Mouse (Mus musculus) neural tube, embryonic 10.5 days (tissue): ENCODE results near the gene Them5.

ENCODE experiments used
- DNase-seq: peaks from one replicate; pipeline ENCODE4 v3.0.0-alpha.2; 2017; ENCODE audit warnings: low spot score; ENCODE audit errors: extremely low spot score

The Them5 gene

DNA sequence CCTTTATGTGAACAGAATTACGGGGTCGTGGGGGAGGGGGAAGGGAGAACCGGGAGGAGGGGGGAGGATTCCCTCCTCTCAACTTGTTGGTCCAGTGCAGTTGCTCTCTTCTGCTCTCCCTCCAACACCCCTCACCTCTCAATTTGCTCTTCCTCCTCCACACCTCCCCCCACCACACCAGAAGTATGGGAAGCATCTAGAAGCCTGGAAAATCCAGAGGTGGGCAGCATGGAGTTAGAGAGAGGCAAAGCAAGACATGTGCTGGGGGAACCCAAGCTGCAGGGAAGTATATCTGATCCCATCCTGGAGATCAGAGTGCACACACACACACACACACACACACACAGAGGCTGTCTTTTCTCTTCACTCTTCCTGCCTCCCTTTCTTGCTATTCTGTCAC is 30.1 kb downstream of the Them5 start:
- no peak for DNase-seq

DNA sequence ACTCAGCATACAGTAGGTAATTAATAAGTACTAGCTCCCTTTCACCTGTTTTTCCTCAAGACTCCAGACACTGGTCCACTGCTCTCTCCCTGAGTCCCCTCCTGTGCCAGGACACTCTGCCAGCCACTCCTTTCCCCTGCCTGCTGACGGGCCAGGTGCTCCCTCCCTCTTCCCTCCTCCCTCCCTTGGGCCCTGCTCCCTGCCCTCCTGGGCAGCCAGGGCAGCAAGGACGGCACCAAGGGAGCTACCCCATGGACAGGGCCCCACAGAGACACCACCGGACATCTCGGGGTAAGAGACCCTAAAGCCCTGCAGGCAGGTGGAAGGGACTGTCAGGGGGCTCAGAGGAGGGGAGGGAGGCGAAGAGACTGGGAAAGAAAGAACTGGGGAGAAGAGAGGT is 30.7 kb downstream of the Them5 start, which contains the start of gene Rorc:
Rorc (plus strand) TSS at position 154 of the 400 bp plus-strand sequence.
- DNase-seq: no peak

GRCm38 (mm10) chr3:94373090-94373489 is 31.2 kb downstream of the Them5 start:
- no peak for DNase-seq

- peak; percentile 29 for DNase-seq
Observed at GRCm38 (mm10) chr3:94373597-94374011, 31.7 kb downstream of the Them5 start.

DNA sequence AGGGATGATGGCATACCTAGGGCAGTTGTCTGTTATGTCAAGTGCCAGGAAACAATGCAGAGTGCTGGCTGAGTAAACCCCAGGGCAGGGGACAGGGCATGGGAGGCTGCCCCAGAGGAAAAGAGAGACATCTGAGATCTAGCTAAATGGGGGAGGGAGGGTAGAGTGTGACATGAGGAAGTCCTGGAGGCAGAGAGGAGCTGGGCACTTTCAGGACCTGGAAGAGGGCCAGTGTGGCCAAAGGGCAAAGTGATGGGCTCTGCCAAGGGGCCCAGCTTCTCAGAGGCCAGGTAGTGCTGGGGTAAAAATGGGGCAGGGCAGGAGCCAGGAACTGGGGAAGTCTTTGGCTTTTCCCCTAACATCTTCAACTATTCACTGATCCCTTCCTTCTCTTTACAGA is 32.7 kb downstream of the Them5 start:
- no peak for DNase-seq

GRCm38 (mm10) chr3:94375146-94375545 is 33.2 kb downstream of the Them5 start:
- no peak for DNase-seq

DNA sequence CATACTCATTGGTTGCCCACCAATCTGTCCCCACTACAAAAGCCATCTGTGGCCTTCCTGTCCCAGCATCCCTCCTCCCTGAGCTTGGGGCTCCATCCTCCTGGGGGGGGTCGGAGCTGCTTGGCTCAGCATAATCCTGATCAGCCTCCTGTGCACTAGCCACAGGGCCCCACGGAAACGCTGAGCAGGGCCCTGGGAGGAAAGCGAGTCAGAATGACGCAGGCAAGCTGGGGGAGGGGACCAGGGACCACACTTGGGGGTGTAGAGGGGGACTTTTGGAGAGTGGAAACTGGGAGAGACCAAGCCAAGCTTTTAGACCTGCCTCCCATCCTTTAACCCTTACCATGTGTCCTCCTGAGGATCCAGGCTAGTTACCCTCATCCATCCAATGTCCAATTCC is 34.0 kb downstream of the Them5 start:
- no peak for DNase-seq

- DNase-seq: no peak
Observed at GRCm38 (mm10) chr3:94377028-94377923, 35.4 kb downstream of the Them5 start.

DNA sequence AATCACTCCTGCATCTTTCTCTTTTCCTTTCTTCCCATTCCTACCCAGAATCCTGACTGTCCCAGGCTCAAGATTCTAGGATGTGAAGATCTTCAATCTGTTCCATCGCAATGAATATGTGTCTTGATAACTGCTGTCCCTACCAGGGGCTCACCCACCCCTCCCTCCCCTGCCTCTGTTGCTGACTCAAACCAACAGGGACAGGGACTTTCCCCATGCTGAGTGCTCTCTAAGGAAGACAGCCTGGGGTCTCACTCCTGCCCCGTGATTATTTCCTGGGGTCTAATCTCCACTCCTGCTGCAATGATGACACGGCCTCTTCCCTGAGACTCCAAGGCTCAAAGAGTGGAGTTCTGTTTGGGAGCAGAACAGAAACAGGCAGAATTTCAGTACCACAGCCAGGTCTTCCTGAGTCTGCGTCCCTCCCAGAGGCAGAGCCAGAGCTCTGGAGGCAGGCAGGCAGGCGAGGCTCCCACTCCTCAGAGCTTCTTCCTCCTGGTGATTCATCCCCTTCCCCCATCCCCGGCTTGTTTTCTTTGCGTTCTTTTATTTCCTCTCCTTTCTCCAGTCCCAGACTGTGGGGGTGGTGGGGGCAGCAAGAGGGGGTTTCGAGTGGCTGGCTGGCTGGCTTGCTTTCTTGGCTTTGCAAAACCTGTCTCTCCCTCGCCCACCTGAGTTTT is 38.1 kb downstream of the Them5 start:
- no peak for DNase-seq

DNA sequence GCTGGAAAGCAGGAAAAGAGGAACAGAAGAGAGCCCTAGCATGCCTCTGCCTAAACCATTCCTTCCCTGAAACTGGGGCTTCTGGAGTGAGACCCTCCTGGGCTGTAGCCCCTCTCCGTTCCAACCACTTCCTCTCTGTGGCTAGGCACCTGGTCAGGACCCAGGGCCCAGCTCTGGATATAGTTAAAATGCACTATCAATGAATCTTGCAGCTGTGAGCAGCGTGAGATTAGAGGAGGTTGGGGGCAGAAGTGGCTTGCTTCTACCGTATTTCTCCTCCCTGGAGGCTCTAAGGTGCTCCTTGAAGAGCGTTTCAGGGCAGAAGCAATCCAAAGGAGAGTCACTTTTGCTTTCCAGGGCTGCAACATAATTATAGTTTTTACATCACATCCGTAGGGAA is 40.4 kb downstream of the Them5 start:
- no peak for DNase-seq

- no peak for DNase-seq
Observed at GRCm38 (mm10) chr3:94383476-94383875, 41.6 kb downstream of the Them5 start.

GRCm38 (mm10) chr3:94386671-94387070 is 44.8 kb downstream of the Them5 start:
- DNase-seq: no peak

DNA sequence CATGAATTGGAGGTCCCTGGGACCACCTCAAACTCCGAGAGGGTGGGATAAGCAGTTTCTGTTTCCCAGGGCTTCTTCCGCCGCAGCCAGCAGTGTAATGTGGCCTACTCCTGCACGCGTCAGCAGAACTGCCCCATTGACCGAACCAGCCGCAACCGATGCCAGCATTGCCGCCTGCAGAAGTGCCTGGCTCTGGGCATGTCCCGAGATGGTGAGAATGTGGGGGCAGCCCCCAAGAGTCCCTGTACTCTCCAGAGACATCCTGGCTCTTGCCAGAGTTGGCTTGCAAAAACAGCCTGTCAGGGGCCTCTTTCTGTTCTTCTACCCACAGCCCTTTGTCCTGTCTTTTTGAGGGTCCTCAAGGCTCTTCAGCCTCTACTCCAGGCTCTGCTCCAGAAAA is 45.5 kb downstream of the Them5 start:
- DNase-seq: no peak

DNA sequence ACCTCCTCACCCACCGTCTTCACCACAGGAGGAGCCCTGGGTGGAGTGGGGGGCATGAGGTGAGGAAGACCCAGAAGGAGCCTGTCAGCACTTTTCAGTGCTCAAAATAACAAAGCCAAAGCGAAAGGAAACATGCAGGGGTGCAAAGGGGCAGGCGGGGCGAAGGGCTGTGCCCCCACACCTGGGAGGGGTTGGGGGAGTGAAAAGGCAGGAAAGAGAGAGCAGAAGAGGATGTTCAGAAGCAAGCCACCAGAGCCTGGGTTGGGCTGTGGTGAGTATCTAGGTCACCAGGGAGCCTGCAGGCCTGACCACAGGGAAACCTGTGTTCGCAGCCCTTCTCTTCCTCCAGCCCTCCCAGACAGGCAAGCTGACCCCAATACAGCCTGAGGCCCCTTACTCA is 46.1 kb downstream of the Them5 start:
- DNase-seq: no peak

DNA sequence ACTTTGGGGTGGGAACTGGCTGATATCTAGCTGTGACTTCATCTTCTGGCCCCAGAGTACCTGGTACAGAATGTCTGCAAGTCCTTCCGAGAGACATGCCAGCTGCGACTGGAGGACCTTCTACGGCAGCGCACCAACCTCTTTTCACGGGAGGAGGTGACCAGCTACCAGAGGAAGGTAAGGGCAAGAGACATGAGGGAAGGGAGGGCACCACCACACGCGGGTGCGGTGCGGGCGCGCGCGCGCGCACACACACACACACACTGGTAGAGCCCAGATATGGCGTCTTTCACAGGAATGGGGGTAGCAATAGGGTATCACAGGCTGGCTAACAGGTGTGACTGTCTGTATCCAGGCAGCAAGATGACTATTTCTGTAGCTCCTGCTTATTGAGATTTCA is 47.5 kb downstream of the Them5 start:
- no peak for DNase-seq

GRCm38 (mm10) chr3:94391001-94391400 is 49.1 kb downstream of the Them5 start:
- DNase-seq: no peak

DNA sequence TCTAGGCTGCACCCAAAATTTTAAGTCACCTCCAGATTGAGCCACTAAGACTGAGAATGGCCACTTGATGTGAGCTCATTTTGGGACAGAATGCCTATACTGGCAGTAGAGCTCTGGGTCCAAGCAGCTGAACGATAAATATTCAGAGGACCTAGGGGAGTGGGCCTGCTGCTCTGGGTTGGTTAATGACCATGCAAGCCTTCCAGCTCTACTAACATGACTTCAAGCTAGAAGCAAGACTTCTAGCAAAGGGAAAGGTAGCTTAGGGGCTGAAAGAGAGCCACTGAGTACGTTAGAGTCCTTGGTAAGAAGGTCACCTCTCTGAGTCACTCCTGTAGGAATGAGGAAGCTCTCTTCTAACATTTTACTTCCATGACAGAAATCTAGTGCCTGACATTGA is 50.2 kb downstream of the Them5 start:
- DNase-seq: no peak

DNA sequence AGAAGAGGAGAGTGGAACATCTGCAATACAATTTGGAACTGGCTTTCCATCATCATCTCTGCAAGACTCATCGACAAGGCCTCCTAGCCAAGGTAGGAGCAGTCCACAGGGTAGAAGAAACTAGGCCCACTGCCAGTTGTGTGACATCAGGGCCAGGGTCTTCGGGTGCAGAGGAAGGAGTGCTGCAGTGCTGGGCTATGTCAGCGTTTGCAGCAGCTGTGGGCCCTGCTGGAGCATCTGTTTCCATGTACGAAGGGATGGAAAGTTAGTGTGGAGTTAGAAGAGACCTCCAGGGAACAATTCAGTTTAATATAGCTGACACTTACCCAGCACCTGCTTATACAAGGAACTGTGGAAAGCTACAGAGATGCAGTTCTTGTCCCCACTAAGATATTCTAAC is 51.1 kb downstream of the Them5 start:
- DNase-seq: no peak

- no peak for DNase-seq
Observed at GRCm38 (mm10) chr3:94396336-94396735, 54.4 kb downstream of the Them5 start.

- DNase-seq: no peak
Observed at GRCm38 (mm10) chr3:94396851-94397250, 55.0 kb downstream of the Them5 start.
